Mouse (Mus musculus) limb, embryonic 14.5 days (tissue): ENCODE data around the gene Exoc3. TPM values are rescaled to one million over a fixed set of nuclear protein-coding genes. Genes with fewer than 3 reads are reported as not detected.

ENCODE experiments used
- ATAC-seq: fragments of 200-750 bp; cut with Nextera tagmentation; 2 replicates; pipeline ENCODE4 v1.8.0; 2017; ENCODE audit warnings: low read depth, moderate number of reproducible peaks, moderate TSS enrichment; ENCODE audit not compliant: low FRiP score
- DNase-seq: peaks from one replicate; pipeline ENCODE4 v3.0.0-alpha.2; 2015; ENCODE audit warnings: low spot score
- H3K27ac ChIP-seq: fragments of 300-500 bp; sonication (generic); replicated peaks from 2 replicates; pipeline ENCODE4 v1.5.1; 2014; ENCODE audit warnings: low read depth, mild to moderate bottlenecking, low read length, moderate library complexity, mixed read lengths
- H3K27me3 ChIP-seq: fragments of 300-500 bp; sonication (generic); 2 replicates; pipeline ENCODE4 v1.6.1; 2014; ENCODE audit warnings: low read length, mixed read lengths; ENCODE audit not compliant: control insufficient read depth, insufficient read depth
- H3K36me3 ChIP-seq: fragments of 300-500 bp; sonication (generic); 2 replicates; pipeline ENCODE4 v1.6.1; 2014; ENCODE audit warnings: mild to moderate bottlenecking, low read length, moderate library complexity, mixed read lengths; ENCODE audit not compliant: control insufficient read depth, insufficient read depth
- H3K4me1 ChIP-seq: fragments of 300-500 bp; sonication (generic); 2 replicates; pipeline ENCODE4 v1.6.1; 2014; ENCODE audit warnings: antibody characterized with exemption, low read length, mixed read lengths; ENCODE audit not compliant: control insufficient read depth, insufficient read depth
- H3K4me2 ChIP-seq: fragments of 300-500 bp; sonication (generic); replicated peaks from 2 replicates; pipeline ENCODE4 v1.6.1; 2014; ENCODE audit warnings: low read depth, mild to moderate bottlenecking, low read length, moderate library complexity; ENCODE audit not compliant: severe bottlenecking
- H3K4me3 ChIP-seq: fragments of 300-500 bp; sonication (generic); replicated peaks from 2 replicates; pipeline ENCODE4 v1.5.1; 2014; ENCODE audit warnings: low read length
- H3K9ac ChIP-seq: fragments of 300-500 bp; sonication (generic); 2 replicates; pipeline ENCODE4 v1.6.1; 2014; ENCODE audit warnings: mild to moderate bottlenecking, low read depth, low read length, moderate library complexity; ENCODE audit not compliant: severe bottlenecking
- H3K9me3 ChIP-seq: fragments of 300-500 bp; sonication (generic); 2 replicates; pipeline ENCODE4 v1.6.1; 2016; ENCODE audit warnings: low read length; ENCODE audit not compliant: control insufficient read depth
- POLR2A ChIP-seq: fragments of 200-500 bp; IDR thresholded peaks from 2 replicates; pipeline ENCODE4 v1.8.0; 2012; ENCODE audit warnings: inconsistent platforms, mild to moderate bottlenecking, moderate library complexity, borderline replicate concordance; ENCODE audit not compliant: insufficient read depth, insufficient read length; ENCODE audit errors: extremely low read depth
- WGBS: fragments of 180-500 bp; shearing (Covaris S2); extraction: QIAGEN DNeasy Blood & Tissue Kit; methylation state at CpG from one replicate; pipeline ENCODE4 v1.1.7; 2014; 5-methylcytosine and 5-hydroxymethylcytosine counted together
- polyA plus RNA-seq, 2 experiments: library from polyadenylated mRNA; depleted of rRNA in 1 of 2; stranded (reverse) in 1 of 2; unstranded in 1 of 2; fragments of >200 nt; fragmentation: Nextera tagmentation in 1 of 2; extraction: Ambion mirVana in 1 of 2; gene quantifications; 2 replicates each; pipeline versions ENCODE4 v1.2.1 to v1.2.3; 2012 to 2014

Gene Exoc3
- polyA plus RNA-seq, 2 experiments: 42.6 to 89.7 TPM

GRCm38 (mm10) chr13:74183011-74183695, 25.4 kb downstream of the Exoc3 start:
- no peak overlapping the region for H3K4me2 ChIP-seq
- no peak for TF ChIP-seq POLR2A
- H3K27ac ChIP-seq: no peak overlapping the region
- H3K4me3 ChIP-seq: no peak overlapping the region
- no peaks in the 10 kb centered on the region for H3K9me3 ChIP-seq
- no peak overlapping the region for H3K9ac ChIP-seq
- no peaks in the 10 kb centered on the region for H3K4me1 ChIP-seq
- H3K36me3 ChIP-seq: peaks cover 54% of the 10 kb centered on the region
- ATAC-seq (no peak), DNase-seq (no peak)
- H3K27me3 ChIP-seq: no peaks in the 10 kb centered on the region
- 83% methylated on average over 5 of the region's 5 CpGs for WGBS

GRCm38 (mm10) chr13:74172036-74172435, 36.5 kb downstream of the Exoc3 start:
- no peak overlapping the region for H3K4me3 ChIP-seq
- no peak for ATAC-seq
- no peaks in the 10 kb centered on the region for H3K4me1 ChIP-seq
- no peak for TF ChIP-seq POLR2A
- no peaks in the 10 kb centered on the region for H3K27me3 ChIP-seq
- H3K9ac ChIP-seq: no peak overlapping the region
- H3K9me3 ChIP-seq: no peaks in the 10 kb centered on the region
- H3K36me3 ChIP-seq: peaks cover 54% of the 10 kb centered on the region
- 92% methylated on average over 5 of the region's 5 CpGs for WGBS
- H3K27ac ChIP-seq: no peak overlapping the region
- DNase-seq: no peak
- no peak overlapping the region for H3K4me2 ChIP-seq

- no peak for ATAC-seq
- no peak overlapping the region for H3K4me2 ChIP-seq
- no peak overlapping the region for H3K4me3 ChIP-seq
- peaks cover 41% of the 10 kb centered on the region for H3K36me3 ChIP-seq
- TF ChIP-seq POLR2A: no peak
- H3K27ac ChIP-seq: no peak overlapping the region
- H3K4me1 ChIP-seq: peaks cover 6% of the 10 kb centered on the region
- DNase-seq: no peak
- H3K9ac ChIP-seq: no peak overlapping the region
- no peaks in the 10 kb centered on the region for H3K27me3 ChIP-seq
- WGBS: 83% methylated on average over 10 of the region's 10 CpGs
- H3K9me3 ChIP-seq: no peaks in the 10 kb centered on the region
Observed at GRCm38 (mm10) chr13:74169446-74170164, 38.9 kb downstream of the Exoc3 start.

- Histone ChIP-seq H3K27me3 (no peaks in the 10 kb centered on the region), H3K4me2 (0 out of 2 replicates have a peak overlapping the region, but pooled peaks have one; percentile 68), H3K36me3 (peaks cover 24% of the 10 kb centered on the region), H3K27ac (no peak overlapping the region), H3K4me1 (peaks cover 6% of the 10 kb centered on the region), H3K9ac (no peak overlapping the region), H3K4me3 (no peak overlapping the region), H3K9me3 (no peaks in the 10 kb centered on the region)
- no peak for TF ChIP-seq POLR2A
- ATAC-seq: no peak
- WGBS: 86% methylated on average over 2 of the region's 2 CpGs
- DNase-seq: no peak
Observed at GRCm38 (mm10) chr13:74167492-74167891, 41.0 kb downstream of the Exoc3 start.

GRCm38 (mm10) chr13:74167057-74167413, 41.5 kb downstream of the Exoc3 start:
- TF ChIP-seq POLR2A: no peak
- Histone ChIP-seq H3K4me1 (peaks cover 6% of the 10 kb centered on the region), H3K4me2 (peak overlapping the region; percentile 68), H3K9ac (peak overlapping the region; percentile 63), H3K9me3 (no peaks in the 10 kb centered on the region), H3K4me3 (peak overlapping the region; percentile 47), H3K36me3 (peaks cover 21% of the 10 kb centered on the region), H3K27ac (no peak overlapping the region), H3K27me3 (no peaks in the 10 kb centered on the region)
- DNase-seq (no peak), ATAC-seq (peak; percentile 31)
- WGBS: 2% methylated on average over 9 of the region's 9 CpGs
